Mouse (Mus musculus) neural tube, embryonic 12.5 days (tissue): ENCODE measurements around the gene Slc25a23. TPM values are rescaled to one million over a fixed set of nuclear protein-coding genes. Genes with fewer than 3 reads are reported as not detected.

Experiments
- ATAC-seq: fragments of 200-750 bp; cut with Nextera tagmentation; 2 replicates; pipeline ENCODE4 v1.8.0; 2017; ENCODE audit warnings: low read depth, mild to moderate bottlenecking, moderate TSS enrichment, moderate library complexity; ENCODE audit not compliant: low FRiP score
- H3K27ac ChIP-seq: fragments of 300-500 bp; sonication (generic); 2 replicates; pipeline ENCODE4 v1.5.1; 2016
- H3K27me3 ChIP-seq: fragments of 300-500 bp; sonication (generic); replicated peaks from 2 replicates; pipeline ENCODE4 v1.6.1; 2016; ENCODE audit warnings: mild to moderate bottlenecking
- H3K36me3 ChIP-seq: fragments of 300-500 bp; sonication (generic); 2 replicates; pipeline ENCODE4 v1.6.1; 2016; ENCODE audit warnings: mild to moderate bottlenecking
- H3K4me1 ChIP-seq: fragments of 300-500 bp; sonication (generic); 2 replicates; pipeline ENCODE4 v1.6.1; 2016
- H3K4me2 ChIP-seq: fragments of 300-500 bp; sonication (generic); replicated peaks from 2 replicates; pipeline ENCODE4 v1.6.1; 2016; ENCODE audit warnings: mild to moderate bottlenecking
- H3K4me3 ChIP-seq: fragments of 300-500 bp; sonication (generic); 2 replicates; pipeline ENCODE4 v1.5.1; 2016
- H3K9ac ChIP-seq: fragments of 300-500 bp; sonication (generic); 2 replicates; pipeline ENCODE4 v1.6.1; 2016; ENCODE audit warnings: mild to moderate bottlenecking
- H3K9me3 ChIP-seq: fragments of 300-500 bp; sonication (generic); 2 replicates; pipeline ENCODE4 v1.6.1; 2016; ENCODE audit warnings: mild to moderate bottlenecking
- whole genome bisulfite sequencing: fragments of 180-500 bp; shearing (Covaris S2); methylation state at CpG from one replicate; pipeline ENCODE4 v1.1.7; 2016; 5-methylcytosine and 5-hydroxymethylcytosine counted together
- polyA plus RNA-seq: library from polyadenylated mRNA; unstranded; fragments of >200 nt; fragmentation: Nextera tagmentation; extraction: Ambion mirVana; gene quantifications from 2 replicates; pipeline ENCODE4 v1.2.1, GENCODE M21; 2016

The Slc25a23 gene
- polyA plus RNA-seq: 19.4 and 19.9 TPM in 2 replicates

DNA sequence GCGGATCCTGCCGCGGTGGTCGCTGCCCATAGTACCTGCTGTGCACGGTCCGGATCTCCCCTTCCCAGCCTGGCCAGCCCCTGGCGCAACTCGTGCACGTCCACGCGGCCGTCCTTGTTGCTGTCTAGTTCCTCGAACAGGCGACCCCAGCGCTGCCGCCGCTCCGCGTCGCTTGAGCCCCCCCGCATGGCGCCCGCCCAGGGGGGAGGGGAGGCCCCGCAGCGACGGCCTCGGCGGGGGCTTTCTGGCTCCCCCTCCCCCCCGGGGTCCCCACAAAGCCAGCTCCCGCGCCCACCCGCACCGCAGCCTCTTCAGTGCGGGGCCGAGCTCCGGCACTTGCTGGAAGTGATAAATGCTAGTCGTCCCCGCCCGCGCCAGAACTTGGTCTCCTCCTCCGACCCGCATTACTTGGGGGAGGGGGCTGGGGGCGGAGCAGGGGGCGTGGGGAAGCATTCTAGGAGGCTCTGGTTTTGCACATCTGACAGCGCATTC is at the start of gene Slc25a23:
Gene Slc25a23 (minus strand): TSS at position 378 of the 492 bp plus-strand sequence.
- WGBS: under 1% methylated on average over 45 of the region's 45 CpGs
- H3K9ac ChIP-seq: peak within 1 kb of the TSS; percentile 71
- peaks cover 32% of the 10 kb centered on the region for H3K27me3 ChIP-seq
- ATAC-seq: peak; percentile 82
- H3K4me3 ChIP-seq: peak within 1 kb of the TSS; percentile 87
- H3K9me3 ChIP-seq: no peaks in the 10 kb centered on the region
- H3K4me1 ChIP-seq: peaks cover 25% of the 10 kb centered on the region
- H3K27ac ChIP-seq: peak within 1 kb of the TSS; percentile 57
- H3K4me2 ChIP-seq: peak within 1 kb of the TSS; percentile 92
- peaks cover 11% of the 10 kb centered on the region for H3K36me3 ChIP-seq

- ATAC-seq: no peak
- 54% methylated on average over 5 of the region's 5 CpGs for WGBS
- Histone ChIP-seq H3K4me1 (peaks cover 22% of the 10 kb centered on the region), H3K27me3 (no peaks in the 10 kb centered on the region), H3K36me3 (no peaks in the 10 kb centered on the region), H3K9me3 (no peaks in the 10 kb centered on the region), H3K4me2 (no peak overlapping the region), H3K9ac (no peak overlapping the region), H3K27ac (no peak overlapping the region), H3K4me3 (no peak overlapping the region)
Observed at GRCm38 (mm10) chr17:57108666-57109171, 49.1 kb upstream of the Slc25a23 start.

DNA sequence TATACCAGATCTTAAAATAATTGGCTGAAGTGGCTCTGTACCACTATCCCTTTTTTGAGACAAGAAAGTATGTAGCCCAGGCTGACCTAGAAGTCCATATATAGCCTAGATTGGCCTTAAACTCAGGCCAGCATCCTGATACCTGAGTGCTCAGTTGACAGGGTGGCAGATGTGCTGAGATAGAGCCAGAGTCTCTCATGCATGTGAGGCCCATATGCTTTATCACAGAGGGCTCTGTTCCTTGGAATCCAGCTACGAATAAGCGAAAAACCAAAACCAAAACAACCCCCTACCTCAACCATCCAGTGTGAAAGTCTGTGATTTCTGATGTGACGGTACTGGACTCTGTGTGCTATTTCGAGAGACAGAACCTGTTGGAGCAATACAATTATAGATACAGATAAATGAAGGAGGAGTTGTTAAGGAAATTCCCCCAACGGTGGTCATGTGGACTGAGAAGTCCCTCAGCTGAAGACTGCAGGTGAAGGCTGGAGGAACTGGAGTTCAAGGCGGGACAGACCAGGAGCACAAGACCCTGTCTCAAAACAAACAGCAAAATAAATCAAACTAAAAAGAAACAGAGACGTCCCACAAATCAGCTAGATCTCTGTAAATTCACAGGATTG is 48.5 kb upstream of the Slc25a23 start:
- no peak for ATAC-seq
- Histone ChIP-seq H3K9me3 (no peaks in the 10 kb centered on the region), H3K9ac (no peak overlapping the region), H3K4me3 (no peak overlapping the region), H3K27ac (no peak overlapping the region), H3K4me2 (no peak overlapping the region), H3K4me1 (peaks cover 22% of the 10 kb centered on the region), H3K27me3 (no peaks in the 10 kb centered on the region), H3K36me3 (no peaks in the 10 kb centered on the region)
- 80% methylated on average over 7 of the region's 7 CpGs for WGBS

GRCm38 (mm10) chr17:57107064-57107463 is 47.4 kb upstream of the Slc25a23 start:
- WGBS: 91% methylated on average over 5 of the region's 5 CpGs
- Histone ChIP-seq H3K4me2 (peak overlapping the region; percentile 83; the same call in 1 of the 2 replicates), H3K4me3 (no peak overlapping the region), H3K4me1 (peaks cover 22% of the 10 kb centered on the region), H3K9ac (no peak overlapping the region), H3K9me3 (no peaks in the 10 kb centered on the region), H3K27ac (no peak overlapping the region), H3K36me3 (no peaks in the 10 kb centered on the region), H3K27me3 (no peaks in the 10 kb centered on the region)
- no peak for ATAC-seq

GRCm38 (mm10) chr17:57106035-57106368 is 46.3 kb upstream of the Slc25a23 start:
- Histone ChIP-seq H3K27ac (no peak overlapping the region), H3K4me1 (peaks cover 22% of the 10 kb centered on the region), H3K9ac (peak overlapping the region; percentile 62), H3K9me3 (no peaks in the 10 kb centered on the region), H3K4me2 (peak overlapping the region; percentile 83), H3K36me3 (no peaks in the 10 kb centered on the region), H3K27me3 (no peaks in the 10 kb centered on the region), H3K4me3 (peak overlapping the region; percentile 49)
- no peak; the same call in 1 of the 2 replicates for ATAC-seq
- WGBS: 3% methylated on average over 9 of the region's 9 CpGs

DNA sequence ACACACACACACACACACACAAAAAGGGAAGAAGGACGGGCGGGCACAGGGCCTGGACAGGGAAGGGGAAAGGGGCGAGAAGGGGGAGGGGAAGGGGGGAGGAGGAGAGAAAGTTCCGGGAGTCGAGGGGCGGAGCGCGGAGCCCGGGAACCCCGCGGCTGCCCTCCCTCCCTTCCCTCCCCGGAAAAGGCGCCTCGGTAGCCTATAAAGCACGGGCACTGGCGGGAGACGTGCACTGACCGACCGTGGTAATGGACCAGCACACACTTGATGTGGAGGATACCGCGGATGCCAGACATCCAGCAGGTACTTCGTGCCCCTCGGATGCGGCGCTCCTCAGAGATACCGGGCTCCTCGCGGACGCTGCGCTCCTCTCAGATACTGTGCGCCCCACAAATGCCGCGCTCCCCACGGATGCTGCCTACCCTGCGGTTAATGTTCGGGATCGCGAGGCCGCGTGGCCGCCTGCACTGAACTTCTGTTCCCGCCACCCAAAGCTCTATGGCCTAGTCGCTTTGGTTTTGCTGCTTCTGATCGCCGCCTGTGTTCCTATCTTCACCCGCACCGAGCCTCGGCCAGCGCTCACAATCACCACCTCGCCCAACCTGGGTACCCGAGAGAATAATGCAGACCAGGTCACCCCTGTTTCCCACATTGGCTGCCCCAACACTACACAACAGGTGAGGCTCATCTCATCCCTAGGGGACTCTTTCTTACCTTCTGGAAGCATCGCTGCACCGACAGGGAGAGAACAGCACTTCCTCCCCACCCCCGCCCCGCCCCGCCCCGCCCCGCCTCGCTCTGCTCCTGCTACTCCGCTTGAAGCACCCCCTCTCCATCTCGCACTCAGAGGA is 45.7 kb upstream of the Slc25a23 start, which contains the start of gene Tnfsf9:
Gene Tnfsf9 (plus strand): TSS at position 145 of the 854 bp plus-strand sequence.
- Histone ChIP-seq H3K27ac (no peak within 1 kb of the TSS), H3K36me3 (no peaks in the 10 kb centered on the region), H3K9ac (peak within 1 kb of the TSS; percentile 62), H3K9me3 (no peaks in the 10 kb centered on the region), H3K4me2 (peak within 1 kb of the TSS; percentile 83), H3K27me3 (no peaks in the 10 kb centered on the region), H3K4me1 (peaks cover 22% of the 10 kb centered on the region), H3K4me3 (peak within 1 kb of the TSS; percentile 49)
- WGBS: 1% methylated on average over 59 of the region's 61 CpGs
- ATAC-seq: peak; percentile 83

GRCm38 (mm10) chr17:57104496-57104895 is 44.8 kb upstream of the Slc25a23 start:
- Histone ChIP-seq H3K36me3 (no peaks in the 10 kb centered on the region), H3K9me3 (no peaks in the 10 kb centered on the region), H3K9ac (0 out of 2 replicates have a peak overlapping the region, but pooled peaks have one; percentile 1), H3K27ac (no peak overlapping the region), H3K4me2 (peak overlapping the region; percentile 83), H3K27me3 (no peaks in the 10 kb centered on the region), H3K4me3 (peak overlapping the region; percentile 49; the same call in 1 of the 2 replicates), H3K4me1 (peaks cover 22% of the 10 kb centered on the region)
- no peak for ATAC-seq
- 52% methylated on average over 4 of the region's 4 CpGs for WGBS

DNA sequence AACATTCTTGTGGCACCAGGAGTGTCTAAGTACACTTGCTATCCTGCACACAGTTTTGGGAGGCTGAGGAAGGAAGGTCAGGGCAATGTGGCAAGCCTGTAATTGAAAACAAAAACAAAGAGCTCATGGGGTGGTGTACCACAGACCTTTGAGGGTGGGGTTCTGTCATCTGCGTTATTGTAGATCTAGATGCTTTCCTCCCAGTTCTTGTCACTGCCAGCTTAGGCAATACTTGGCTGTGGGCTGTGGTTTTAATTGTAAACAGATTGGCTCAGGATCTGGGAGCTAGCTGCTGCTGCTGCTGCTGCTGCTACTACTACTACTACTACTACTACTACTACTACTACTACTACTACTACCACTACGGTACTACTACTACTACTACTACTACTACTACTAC is 42.6 kb upstream of the Slc25a23 start:
- Histone ChIP-seq H3K27ac (no peak overlapping the region), H3K9ac (no peak overlapping the region), H3K4me1 (peaks cover 21% of the 10 kb centered on the region), H3K4me2 (no peak overlapping the region), H3K36me3 (no peaks in the 10 kb centered on the region), H3K4me3 (no peak overlapping the region), H3K27me3 (no peaks in the 10 kb centered on the region), H3K9me3 (no peaks in the 10 kb centered on the region)
- 85% methylated on average over 2 of the region's 2 CpGs for WGBS
- ATAC-seq: no peak

- Histone ChIP-seq H3K27ac (no peak overlapping the region), H3K4me2 (no peak overlapping the region), H3K4me3 (no peak overlapping the region), H3K36me3 (no peaks in the 10 kb centered on the region), H3K9me3 (no peaks in the 10 kb centered on the region), H3K9ac (no peak overlapping the region), H3K27me3 (peaks cover 5% of the 10 kb centered on the region), H3K4me1 (peaks cover 10% of the 10 kb centered on the region; the same call in 1 of the 2 replicates)
- 5% methylated on average over 10 of the region's 10 CpGs for WGBS
- ATAC-seq: no peak
Observed at GRCm38 (mm10) chr17:57099629-57100325, 40.1 kb upstream of the Slc25a23 start.

DNA sequence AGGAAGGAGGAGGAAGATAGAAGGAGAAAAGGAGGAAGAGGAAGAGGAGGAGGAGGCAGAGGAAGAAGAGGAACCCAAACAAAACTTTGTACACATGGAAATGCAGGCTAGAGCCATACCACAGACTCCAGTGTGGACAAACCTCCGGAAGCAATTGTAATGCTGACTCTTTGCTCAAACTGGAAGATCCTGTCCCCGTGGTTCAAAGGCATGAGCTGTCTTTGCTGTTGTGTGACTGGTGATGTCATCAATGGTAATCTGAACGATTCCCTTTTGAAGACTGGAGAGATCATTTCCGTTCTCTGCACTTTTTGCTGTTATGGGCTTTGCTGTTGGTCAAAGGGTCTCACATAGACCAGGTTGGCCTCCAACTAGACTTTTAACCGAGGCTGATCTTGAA is 38.7 kb upstream of the Slc25a23 start:
- no peaks in the 10 kb centered on the region for H3K36me3 ChIP-seq
- 90% methylated on average over 5 of the region's 5 CpGs for whole genome bisulfite sequencing
- no peaks in the 10 kb centered on the region for H3K9me3 ChIP-seq
- H3K4me3 ChIP-seq: no peak overlapping the region
- H3K27me3 ChIP-seq: peaks cover 5% of the 10 kb centered on the region
- no peak for ATAC-seq
- no peak overlapping the region for H3K4me2 ChIP-seq
- peaks cover 5% of the 10 kb centered on the region; the same call in 1 of the 2 replicates for H3K4me1 ChIP-seq
- no peak overlapping the region for H3K27ac ChIP-seq
- no peak overlapping the region for H3K9ac ChIP-seq

DNA sequence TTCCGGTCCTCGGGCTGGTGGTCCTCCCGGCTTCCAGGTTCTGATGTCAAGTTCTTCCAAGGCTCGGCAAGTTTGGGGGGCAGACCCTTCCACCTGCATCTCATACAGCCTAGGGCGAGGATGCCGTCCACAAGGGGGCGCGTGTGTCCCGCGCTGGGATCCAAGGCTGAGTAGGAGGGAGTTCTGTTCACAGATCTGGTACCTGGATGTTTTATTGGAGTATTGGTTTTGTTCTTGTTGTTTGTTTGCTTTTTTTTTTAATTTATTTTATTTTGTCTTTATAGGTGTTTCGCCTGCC is 36.9 kb upstream of the Slc25a23 start:
- 2% methylated on average over 11 of the region's 11 CpGs for WGBS
- ATAC-seq: peak; percentile 86
- H3K4me3 ChIP-seq: peak overlapping the region; percentile 16; the same call in 1 of the 2 replicates

More for the DNA sequence above, 36.9 kb upstream of the Slc25a23 start:
- no peak overlapping the region for H3K9ac ChIP-seq
- 0 out of 2 replicates have a peak, but pooled peaks cover 6% of the 10 kb centered on the region for H3K9me3 ChIP-seq
- peaks cover 5% of the 10 kb centered on the region; the same call in 1 of the 2 replicates for H3K4me1 ChIP-seq
- no peak overlapping the region for H3K27ac ChIP-seq
- peaks cover 5% of the 10 kb centered on the region for H3K27me3 ChIP-seq
- H3K4me2 ChIP-seq: peak overlapping the region; percentile 48
- no peaks in the 10 kb centered on the region for H3K36me3 ChIP-seq
